Mouse (Mus musculus) heart, postnatal 0 days (tissue): Measurements from ENCODE around the gene Akap12.

Experiments
- CTCF ChIP-seq: IDR thresholded peaks from 2 replicates; pipeline ENCODE4 v1.5.1; 2016; ENCODE audit warnings: antibody characterized with exemption, control low read depth, low read depth
- EP300 ChIP-seq: IDR thresholded peaks from 2 replicates; pipeline ENCODE4 v1.6.1; 2016; ENCODE audit warnings: antibody characterized with exemption, low read depth

GRCm38 (mm10) chr10:4398058-4398457 is 131.9 kb downstream of the Akap12 start:
- TF ChIP-seq EP300 (no peak), CTCF (no peak)
